Mouse (Mus musculus) ES-E14 (cell line): Measurements from ENCODE around the gene Rpsa. TPM values are rescaled to one million over a fixed set of nuclear protein-coding genes. Genes with fewer than 3 reads are reported as not detected.

Experiments
- DNase-seq: peaks from one replicate; pipeline ENCODE4 v3.0.0-alpha.2; 2013; ENCODE audit warnings: low read depth, low spot score
- H3K27ac ChIP-seq: 2 replicates; pipeline ENCODE4 v1.5.1; 2012; ENCODE audit warnings: low read depth, mild to moderate bottlenecking, low read length, moderate library complexity, mixed read lengths; ENCODE audit not compliant: poor library complexity, insufficient read depth, severe bottlenecking
- H3K36me3 ChIP-seq: 2 replicates; pipeline ENCODE4 v1.6.1; 2012; ENCODE audit warnings: mild to moderate bottlenecking, low read length, moderate library complexity, mixed read lengths; ENCODE audit not compliant: control insufficient read depth, poor library complexity, insufficient read depth, severe bottlenecking
- H3K4me1 ChIP-seq, 2 experiments: fragments of 150-350 bp in 1 of 2; sonication (generic) in 1 of 2; 2 replicates each; pipeline ENCODE4 v1.6.1; 2012; ENCODE audit warnings: low read length in 2 of 2, mild to moderate bottlenecking in 1 of 2, mixed read lengths in 1 of 2; ENCODE audit not compliant: control insufficient read depth in 2 of 2, insufficient read depth in 2 of 2, poor library complexity in 1 of 2
- H3K4me3 ChIP-seq, 2 experiments: fragments of 150-350 bp in 1 of 2; sonication (generic) in 1 of 2; 2 replicates each; pipeline ENCODE4 v1.5.1; 2012; ENCODE audit warnings: low read length in 2 of 2, low read depth in 1 of 2, mild to moderate bottlenecking in 1 of 2, mixed read lengths in 1 of 2; ENCODE audit not compliant: insufficient read depth in 1 of 2, poor library complexity in 1 of 2, severe bottlenecking in 1 of 2
- H3K9ac ChIP-seq: 2 replicates; pipeline ENCODE4 v1.6.1; 2012; ENCODE audit warnings: low read depth, mild to moderate bottlenecking, low read length, mixed read lengths; ENCODE audit not compliant: poor library complexity, insufficient read depth, severe bottlenecking
- H3K9me3 ChIP-seq: fragments of 150-350 bp; sonication (generic); 2 replicates; pipeline ENCODE4 v1.6.1; 2012; ENCODE audit warnings: low read depth, mild to moderate bottlenecking, low read length; ENCODE audit not compliant: control insufficient read depth, insufficient read depth
- CHD2 ChIP-seq: IDR thresholded peaks from 2 replicates; pipeline ENCODE4 v1.6.1; 2014; ENCODE audit warnings: mild to moderate bottlenecking, low read depth, low read length, inconsistent platforms
- HCFC1 ChIP-seq: IDR thresholded peaks from 2 replicates; pipeline ENCODE4 v1.6.1; 2012; ENCODE audit warnings: low read length, inconsistent platforms, borderline replicate concordance; ENCODE audit not compliant: insufficient read depth
- MAFK ChIP-seq: IDR thresholded peaks from 2 replicates; pipeline ENCODE4 v1.6.1; 2014; ENCODE audit warnings: mild to moderate bottlenecking, low read depth, low read length, inconsistent platforms; ENCODE audit not compliant: insufficient read depth
- ZC3H11A ChIP-seq: IDR thresholded peaks from 2 replicates; pipeline ENCODE4 v1.6.1; 2012; ENCODE audit warnings: low read depth, mild to moderate bottlenecking, inconsistent platforms, low read length, borderline replicate concordance
- ZNF384 ChIP-seq: IDR thresholded peaks from 2 replicates; pipeline ENCODE4 v1.6.1; 2012; ENCODE audit warnings: low read depth, low read length, inconsistent platforms
- in situ Hi-C, 2 experiments: fragments of 600-800 bp; cut with MboI; formaldehyde crosslinking; loops; one replicate each; pipeline ENCODE4 v1.15.1; 2025; ENCODE audit warnings: low sequenced_read_pairs in 2 of 2, inconsistent platforms in 1 of 2; ENCODE audit not compliant: unreplicated experiment in 2 of 2
- total RNA-seq: library from RNA; depleted of rRNA; stranded (reverse); fragments of 300-350 nt; gene quantifications from 2 replicates; pipeline ENCODE4 v1.2.3, GENCODE M21; 2012

Gene Rpsa
- total RNA-seq, 1 experiment, result 2,665 TPM

GRCm38 (mm10) chr9:120158047-120158446 lies 30.6 kb downstream of the Rpsa start:
- no peak overlapping the region for H3K27ac ChIP-seq
- no peaks in the 10 kb centered on the region for H3K36me3 ChIP-seq
- H3K4me3 ChIP-seq, result no peak overlapping the region
- H3K9ac ChIP-seq, result no peak overlapping the region
- H3K9me3 ChIP-seq, result no peaks in the 10 kb centered on the region
- no peak for TF ChIP-seq ZNF384
- TF ChIP-seq MAFK, result no peak
- TF ChIP-seq ZC3H11A, result no peak
- TF ChIP-seq HCFC1, result no peak
- no peak for TF ChIP-seq CHD2
- H3K4me1 ChIP-seq, result peaks cover 0 to 6% of the 10 kb centered on the region in 2 experiments; a peak in 2 of 4 replicates
- in situ Hi-C loops, result no loop called here
- DNase-seq, result no peak

GRCm38 (mm10) chr9:120163862-120164261 lies 36.4 kb downstream of the Rpsa start:
- Histone ChIP-seq H3K9me3 (no peaks in the 10 kb centered on the region), H3K4me1 (no peaks in the 10 kb centered on the region), H3K36me3 (no peaks in the 10 kb centered on the region), H3K4me3 (peak overlapping the region; percentile 40 to 90; a peak in 3 of 4 replicates), H3K9ac (0 out of 2 replicates have a peak overlapping the region, but pooled peaks have one; percentile 30), H3K27ac (no peak overlapping the region)
- TF ChIP-seq ZC3H11A (no peak), ZNF384 (no peak), MAFK (no peak), CHD2 (no peak), HCFC1 (no peak)
- in situ Hi-C loops, result no loop called here
- peak; percentile 66 for DNase-seq

- Histone ChIP-seq H3K27ac (no peak overlapping the region), H3K36me3 (no peaks in the 10 kb centered on the region), H3K9ac (peak overlapping the region; percentile 33; the same call in 1 of the 2 replicates), H3K4me1 (no peaks in the 10 kb centered on the region), H3K4me3 (peak overlapping the region; percentile 55 to 65; a peak in 3 of 4 replicates), H3K9me3 (no peaks in the 10 kb centered on the region)
- TF ChIP-seq ZC3H11A, result no peak
- TF ChIP-seq ZNF384, result no peak
- no peak for TF ChIP-seq CHD2
- TF ChIP-seq MAFK, result no peak
- no peak for TF ChIP-seq HCFC1
- in situ Hi-C loops, result no loop called here
- DNase-seq, result no peak
Observed at GRCm38 (mm10) chr9:120167826-120168225, 40.3 kb downstream of the Rpsa start.

GRCm38 (mm10) chr9:120171295-120171694 lies 43.8 kb downstream of the Rpsa start:
- in situ Hi-C loops, result loop anchor here in 1 of 2 experiments (5.0 kb wide), 1 partner anchor 34 kb away; no protein-coding TSS in a partner anchor
- no peak overlapping the region for H3K27ac ChIP-seq
- TF ChIP-seq ZC3H11A (peak; percentile 74), MAFK (no peak)
- DNase-seq, result no peak
- H3K36me3 ChIP-seq, result no peaks in the 10 kb centered on the region
- H3K9ac ChIP-seq, result no peak overlapping the region
- no peaks in the 10 kb centered on the region for H3K9me3 ChIP-seq
- no peak overlapping the region for H3K4me3 ChIP-seq
- peaks cover 0 to 5% of the 10 kb centered on the region in 2 experiments; a peak in 1 of 4 replicates for H3K4me1 ChIP-seq

- Histone ChIP-seq H3K9me3 (no peaks in the 10 kb centered on the region), H3K4me3 (peak overlapping the region in 1 of 2 experiments; percentile 13; a peak in 2 of 4 replicates), H3K27ac (no peak overlapping the region), H3K4me1 (peaks cover 0 to 5% of the 10 kb centered on the region in 2 experiments; a peak in 1 of 4 replicates), H3K36me3 (no peaks in the 10 kb centered on the region), H3K9ac (0 out of 2 replicates have a peak overlapping the region, but pooled peaks have one; percentile 3)
- TF ChIP-seq ZC3H11A (no peak), HCFC1 (no peak), ZNF384 (no peak), CHD2 (no peak), MAFK (no peak)
- no peak for DNase-seq
- in situ Hi-C loops, result loop anchor here in 1 of 2 experiments (5.0 kb wide), 1 partner anchor 37 kb away; no protein-coding TSS in a partner anchor
Observed at GRCm38 (mm10) chr9:120174436-120175137, 47.1 kb downstream of the Rpsa start.
